Mouse (Mus musculus) spleen, postnatal 14 days (tissue): Measurements from ENCODE around the gene Olfr1352.
"Not testable (repeated sequence)": the region's sequence is repeated elsewhere in the genome, so short reads cannot be mapped to it uniquely, and the experiment has no call there.

Experiments used
- DNase-seq, 2 experiments: peaks; one replicate each; pipeline ENCODE4 v3.0.0; 2021 to 2022; ENCODE audit warnings: low spot score in 2 of 2

The Olfr1352 gene

DNA sequence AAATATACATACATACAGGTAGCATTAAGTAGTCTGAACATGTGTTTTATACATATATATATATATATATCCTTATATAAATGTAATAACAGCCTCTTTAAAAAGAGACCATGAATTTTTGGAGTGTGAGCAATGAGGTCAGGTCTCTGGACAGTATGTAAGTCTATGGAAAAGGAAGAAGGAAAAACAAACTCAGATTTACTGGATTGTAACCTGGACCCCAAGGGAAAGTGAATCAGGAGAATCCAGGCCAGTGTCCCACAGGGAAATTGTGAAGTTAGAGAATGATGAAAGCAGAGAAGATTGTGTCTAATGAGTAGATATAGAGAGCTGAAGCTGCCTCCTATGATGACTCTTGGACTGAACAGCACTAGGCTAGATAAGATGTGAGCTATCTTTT is at the start of gene Olfr1352:
TSS of gene Olfr1352 (plus strand) at position 301 of the 400 bp plus-strand sequence.
- DNase-seq = no peak

GRCm38 (mm10) chr10:78950336-78950735 is 30.5 kb upstream of the Olfr1352 start, which contains the start of gene Olfr8:
Gene Olfr8, plus strand, starts transcription at chr10:78950636.
- DNase-seq = not testable (repeated sequence)

- not testable (repeated sequence) for DNase-seq
Measured at GRCm38 (mm10) chr10:78963009-78963408, 17.8 kb upstream of the Olfr1352 start, which contains the start of gene Olfr1353. Gene Olfr1353, plus strand, starts transcription at chr10:78963309.

GRCm38 (mm10) chr10:79012172-79012571 is 31.3 kb downstream of the Olfr1352 start, which contains the start of gene Olfr1351:
Gene Olfr1351, plus strand, starts transcription at chr10:79012472.
- no peak for DNase-seq

- no peak for DNase-seq
Measured at GRCm38 (mm10) chr10:79028441-79028840, 47.6 kb downstream of the Olfr1352 start, which contains the start of gene Olfr57. Gene Olfr57, plus strand, starts transcription at chr10:79028741.
